Mouse (Mus musculus) myocyte (in vitro differentiated cells): Measurements from ENCODE around the gene Zmat5.

Experiments
- E2F4 ChIP-seq: IDR thresholded peaks from one replicate; pipeline ENCODE4 v1.6.1; 2011; ENCODE audit warnings: mild to moderate bottlenecking, control low read depth, moderate library complexity; ENCODE audit not compliant: insufficient read depth
- MYOD1 ChIP-seq, 3 experiments: IDR thresholded peaks; one replicate each; pipeline ENCODE4 v1.6.1; 2011; ENCODE audit warnings: control low read depth in 2 of 3, low read depth in 2 of 3, mild to moderate bottlenecking in 2 of 3, moderate library complexity in 1 of 3; ENCODE audit not compliant: insufficient read length in 2 of 3, control insufficient read depth in 1 of 3
- MYOG ChIP-seq, 3 experiments: IDR thresholded peaks; one replicate each; pipeline ENCODE4 v1.6.1; 2011; ENCODE audit warnings: control low read depth in 2 of 3, low read depth in 2 of 3, mild to moderate bottlenecking in 2 of 3; ENCODE audit not compliant: insufficient read length in 2 of 3, control insufficient read depth in 1 of 3, insufficient read depth in 1 of 3
- POLR2A ChIP-seq: IDR thresholded peaks from one replicate; pipeline ENCODE4 v1.6.1; 2011; ENCODE audit warnings: low read depth, mild to moderate bottlenecking, control low read depth, moderate library complexity; ENCODE audit not compliant: insufficient read length
- POLR2AphosphoS2 ChIP-seq: IDR thresholded peaks from one replicate; pipeline ENCODE4 v1.6.1; 2011; ENCODE audit warnings: low read depth, control low read depth; ENCODE audit not compliant: insufficient read length
- TCF12 ChIP-seq: IDR thresholded peaks from one replicate; pipeline ENCODE4 v1.6.1; 2011; ENCODE audit warnings: mild to moderate bottlenecking, control low read depth; ENCODE audit not compliant: poor library complexity, insufficient read depth, severe bottlenecking

GRCm38 (mm10) chr11:4661324-4661723 lies 43.2 kb upstream of the Zmat5 start:
- TF ChIP-seq POLR2AphosphoS2 (no peak), MYOD1 (IDR thresholded peaks at IDR 0.05; ENCODE audit: control insufficient read depth in 1 of 3, insufficient read length in 2 of 3, low read depth in 2 of 3) (no peak), MYOG (IDR thresholded peaks at IDR 0.05; ENCODE audit: control insufficient read depth in 1 of 3, insufficient read depth in 1 of 3, insufficient read length in 2 of 3, low read depth in 2 of 3) (no peak), POLR2A (no peak), E2F4 (no peak), TCF12 (no peak)
